Mouse (Mus musculus) C2C12 (cell line): ENCODE data around the gene Pars2. TPM values are rescaled to one million over a fixed set of nuclear protein-coding genes. Genes with fewer than 3 reads are reported as not detected.

Source experiments
- H3K27me3 ChIP-seq: one replicate; pipeline ENCODE4 v1.6.1; 2011; ENCODE audit not compliant: control insufficient read depth, insufficient read depth, insufficient read length
- H3K36me3 ChIP-seq: one replicate; pipeline ENCODE4 v1.6.1; 2011; ENCODE audit not compliant: control insufficient read depth, insufficient read depth
- H3K4me3 ChIP-seq: one replicate; pipeline ENCODE4 v1.5.1; 2011; ENCODE audit warnings: mild to moderate bottlenecking, control low read depth; ENCODE audit not compliant: poor library complexity, insufficient read depth, severe bottlenecking
- H3K79me2 ChIP-seq: one replicate; pipeline ENCODE4 v1.6.1; 2011; ENCODE audit not compliant: control insufficient read depth, insufficient read depth
- H3K79me3 ChIP-seq: one replicate; pipeline ENCODE4 v1.6.1; 2011; ENCODE audit warnings: low read depth, control low read depth
- H3ac ChIP-seq: one replicate; pipeline ENCODE3; 2011; ENCODE audit warnings: low read depth; ENCODE audit not compliant: control insufficient read depth, insufficient read length
- CEBPB ChIP-seq: IDR thresholded peaks from one replicate; pipeline ENCODE4 v1.6.1; 2011; ENCODE audit warnings: low read depth, mild to moderate bottlenecking, control low read depth, moderate library complexity
- CTCF ChIP-seq: IDR thresholded peaks from one replicate; pipeline ENCODE4 v1.5.1; 2011; ENCODE audit not compliant: control insufficient read depth, insufficient read depth, insufficient read length
- FOSL1 ChIP-seq: IDR thresholded peaks from one replicate; pipeline ENCODE4 v1.8.0; 2011; ENCODE audit warnings: mild to moderate bottlenecking, low read length; ENCODE audit not compliant: poor library complexity, insufficient read depth, severe bottlenecking
- MAX ChIP-seq: IDR thresholded peaks from one replicate; pipeline ENCODE4 v1.6.1; 2011; ENCODE audit warnings: mild to moderate bottlenecking, control low read depth
- MYOD1 ChIP-seq: IDR thresholded peaks from one replicate; pipeline ENCODE4 v1.6.1; 2011; ENCODE audit warnings: low read depth; ENCODE audit not compliant: control insufficient read depth, insufficient read length
- MYOG ChIP-seq: IDR thresholded peaks from one replicate; pipeline ENCODE4 v1.6.1; 2011; ENCODE audit not compliant: control insufficient read depth, insufficient read length; ENCODE audit errors: extremely low read depth
- USF1 ChIP-seq: IDR thresholded peaks from one replicate; pipeline ENCODE4 v1.6.1; 2011; ENCODE audit warnings: low read depth, mild to moderate bottlenecking, control low read depth, moderate library complexity
- polyA plus RNA-seq: library from polyadenylated mRNA; unstranded; fragments of >200 nt; fragmentation: generic; extraction: Trizol; gene quantifications from one replicate; pipeline ENCODE4 v1.2.1, GENCODE M21; 2012; ENCODE audit warnings: missing spikeins

Pars2 gene
- polyA plus RNA-seq, 1 experiment: 7.6 TPM

DNA sequence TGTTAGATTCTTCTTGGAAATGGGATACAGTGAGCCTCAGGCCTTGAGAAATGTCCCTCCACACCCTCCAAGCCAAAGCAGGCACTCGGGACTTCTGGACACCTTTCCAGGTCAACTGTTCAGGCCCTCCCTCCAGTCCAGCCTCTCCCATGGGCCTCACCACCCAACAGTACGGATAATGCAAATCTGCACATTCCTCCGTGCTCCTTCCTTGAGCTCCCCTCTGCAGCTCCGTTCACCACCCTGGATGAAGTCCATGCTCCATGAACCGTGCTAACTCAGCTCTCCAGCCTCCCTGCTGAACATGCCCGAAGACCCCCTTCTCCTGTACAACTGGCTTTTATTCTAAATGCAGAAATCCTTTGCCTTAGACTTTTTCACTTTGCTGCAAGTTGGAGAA, 13.8 kb downstream of the Pars2 start:
- H3K79me2 ChIP-seq: no peaks in the 10 kb centered on the region
- no peak overlapping the region for H3ac ChIP-seq
- H3K79me3 ChIP-seq: no peaks in the 10 kb centered on the region
- no peak for TF ChIP-seq MAX
- H3K4me3 ChIP-seq: no peak overlapping the region
- H3K27me3 ChIP-seq: no peaks in the 10 kb centered on the region
- peaks cover 73% of the 10 kb centered on the region for H3K36me3 ChIP-seq

- Histone ChIP-seq H3K79me2 (no peaks in the 10 kb centered on the region), H3K36me3 (peaks cover 78% of the 10 kb centered on the region), H3K79me3 (no peaks in the 10 kb centered on the region), H3K4me3 (no peak overlapping the region), H3ac (no peak overlapping the region), H3K27me3 (no peaks in the 10 kb centered on the region)
- TF ChIP-seq USF1 (no peak), MAX (no peak), CEBPB (no peak), MYOD1 (no peak), FOSL1 (no peak), CTCF (no peak), MYOG (no peak)
These were observed 14.4 kb downstream of the Pars2 start for GRCm38 (mm10) chr4:106665269-106665668.

DNA sequence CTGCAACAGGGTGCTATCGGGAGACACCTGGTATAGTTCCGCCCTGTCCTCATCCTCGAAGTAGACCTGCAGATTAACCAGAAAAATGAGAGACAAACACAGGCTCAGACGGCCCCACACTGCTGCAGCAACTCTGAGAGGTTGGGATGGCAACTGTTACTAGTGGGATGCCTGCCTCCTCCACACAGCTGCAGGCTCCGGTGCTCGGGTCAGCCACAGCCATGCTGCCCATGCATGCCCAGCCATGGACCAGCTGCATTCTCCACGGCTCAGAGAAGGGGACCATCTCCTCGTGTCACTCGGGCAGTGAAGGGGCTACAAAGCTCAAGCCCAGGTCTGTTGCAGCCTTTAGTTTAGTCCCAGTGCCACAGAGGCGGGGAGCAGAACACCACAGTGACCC, 14.8 kb downstream of the Pars2 start:
- Histone ChIP-seq H3K36me3 (peaks cover 82% of the 10 kb centered on the region), H3K27me3 (no peaks in the 10 kb centered on the region), H3ac (no peak overlapping the region), H3K79me3 (no peaks in the 10 kb centered on the region), H3K79me2 (no peaks in the 10 kb centered on the region), H3K4me3 (no peak overlapping the region)
- no peak for TF ChIP-seq CTCF
- TF ChIP-seq MYOG: no peak
- TF ChIP-seq USF1: no peak
- TF ChIP-seq MYOD1: no peak
- TF ChIP-seq MAX: no peak
- TF ChIP-seq CEBPB: no peak

DNA sequence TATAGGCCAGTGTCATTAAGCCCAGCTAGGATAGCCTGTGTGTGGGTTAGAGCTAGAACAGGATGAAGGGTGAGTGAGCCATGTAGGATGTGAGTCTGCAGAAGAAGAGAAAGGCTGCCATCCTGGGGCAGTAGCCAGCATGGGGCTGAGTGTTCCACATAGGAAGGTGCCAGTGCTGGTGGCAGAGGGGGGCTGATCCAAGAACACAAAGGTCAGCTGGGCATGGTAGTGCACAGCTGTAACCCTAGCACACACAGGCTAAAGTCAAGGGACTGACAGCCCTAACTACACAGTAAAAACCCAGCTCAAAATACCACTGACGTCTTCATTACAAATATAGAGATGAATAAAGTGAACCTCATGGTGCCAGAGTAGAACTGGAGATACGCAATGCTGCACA, 15.7 kb downstream of the Pars2 start:
- H3K27me3 ChIP-seq: no peaks in the 10 kb centered on the region
- H3K36me3 ChIP-seq: peaks cover 83% of the 10 kb centered on the region
- no peak overlapping the region for H3K4me3 ChIP-seq
- no peak overlapping the region for H3ac ChIP-seq
- no peaks in the 10 kb centered on the region for H3K79me2 ChIP-seq
- no peak for TF ChIP-seq USF1
- TF ChIP-seq CEBPB: no peak
- no peak for TF ChIP-seq CTCF
- TF ChIP-seq MYOG: no peak
- no peak for TF ChIP-seq MYOD1
- no peak for TF ChIP-seq MAX
- TF ChIP-seq FOSL1: no peak
- no peaks in the 10 kb centered on the region for H3K79me3 ChIP-seq

- Histone ChIP-seq H3ac (no peak overlapping the region), H3K79me2 (peaks cover 10% of the 10 kb centered on the region), H3K79me3 (peaks cover 6% of the 10 kb centered on the region), H3K27me3 (no peaks in the 10 kb centered on the region), H3K36me3 (peaks cover 39% of the 10 kb centered on the region), H3K4me3 (no peak overlapping the region)
- TF ChIP-seq FOSL1: no peak
- TF ChIP-seq USF1: no peak
- no peak for TF ChIP-seq MAX
- no peak for TF ChIP-seq MYOG
- no peak for TF ChIP-seq CTCF
- no peak for TF ChIP-seq CEBPB
- no peak for TF ChIP-seq MYOD1
These were observed 25.9 kb downstream of the Pars2 start for GRCm38 (mm10) chr4:106676749-106677148.

DNA sequence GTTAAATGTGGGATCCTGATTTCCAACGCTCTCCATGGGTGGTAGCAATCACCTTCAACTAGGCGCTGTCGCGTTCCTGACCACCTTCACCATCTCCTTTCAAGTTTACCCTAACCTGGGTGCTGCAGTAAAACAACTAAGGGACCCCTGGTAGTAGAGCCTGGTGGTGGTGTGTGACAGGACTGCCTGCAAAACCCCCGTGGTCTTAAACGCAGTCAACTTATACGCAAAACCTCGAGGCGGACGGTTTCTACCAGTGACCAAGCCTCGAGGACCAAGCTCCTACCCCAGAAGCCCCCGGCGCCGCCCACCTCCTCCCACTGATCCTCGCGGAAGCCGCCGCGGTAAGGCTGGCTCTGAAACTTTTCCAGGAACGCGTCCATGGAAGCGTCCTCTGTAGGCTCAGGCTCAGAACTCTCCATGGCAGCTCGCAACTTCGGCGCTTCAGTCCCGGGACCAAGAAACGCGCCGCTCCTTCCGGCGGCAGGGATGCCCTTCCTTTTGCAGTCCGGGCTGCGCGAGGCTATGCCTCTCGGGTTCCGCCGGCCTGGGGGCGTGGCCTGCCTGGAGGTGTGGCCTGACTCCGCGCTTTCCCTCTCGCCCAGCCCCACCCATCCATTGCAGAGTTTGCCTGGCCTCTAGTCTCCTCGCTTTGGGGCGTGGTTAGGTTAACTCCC, 27.7 kb downstream of the Pars2 start, which contains the start of gene Ttc4:
Ttc4 (minus strand) TSS at position 503 of the 677 bp plus-strand sequence.
- peaks cover 6% of the 10 kb centered on the region for H3K79me3 ChIP-seq

More for the DNA sequence above, 27.7 kb downstream of the Pars2 start, which contains the start of gene Ttc4:
- peak within 1 kb of the TSS; percentile 87 for H3ac ChIP-seq
- H3K79me2 ChIP-seq: peaks cover 10% of the 10 kb centered on the region
- H3K4me3 ChIP-seq: peak within 1 kb of the TSS; percentile 91
- peaks cover 28% of the 10 kb centered on the region for H3K36me3 ChIP-seq
- peaks cover 16% of the 10 kb centered on the region for H3K27me3 ChIP-seq
- TF ChIP-seq MYOG (no peak), CTCF (no peak), FOSL1 (no peak), MAX (no peak), USF1 (no peak), CEBPB (no peak), MYOD1 (no peak)
